Mouse (Mus musculus): ENCODE data around the gene Siah1b. TPM values are rescaled to one million over a fixed set of nuclear protein-coding genes. Genes with fewer than 3 reads are reported as not detected.

Gene Siah1b
- polyA plus RNA-seq (2012; rRNA removed): 7.5 and 7.7 TPM in 2 replicates

GRCm38 (mm10) chrX:164076040-164076775 is at the start of gene Siah1b:
TSS of gene Siah1b (minus strand) at chrX:164076493.

GRCm38 (mm10) chrX:164088582-164088981 is 12.3 kb upstream of the Siah1b start, which contains the start of gene Cltrn:
TSS of gene Cltrn (plus strand) at chrX:164088830.

GRCm38 (mm10) chrX:164027607-164028289 is 48.5 kb downstream of the Siah1b start, which contains the start of gene Car5b:
TSS of gene Car5b (minus strand) at chrX:164027997.

Other genes with a start within 250 kb of the Siah1b start
- 2.7 and 3.0 TPM in 2 replicates for gene Ap1s2, start 167.5 kb downstream of the Siah1b start, polyA plus RNA-seq (2012; rRNA removed)
- 7.9 and 8.3 TPM in 2 replicates for gene Zrsr2, start 117.8 kb downstream of the Siah1b start, polyA plus RNA-seq (2012; rRNA removed)
- gene Car5b, start 48.5 kb downstream of the Siah1b start, polyA plus RNA-seq (2012; rRNA removed): 0.27 and 0.30 TPM in 2 replicates
- 1.6 and 2.8 TPM in 2 replicates for gene Cltrn, start 12.3 kb upstream of the Siah1b start, polyA plus RNA-seq (2012; rRNA removed)
- gene Ace2, start 62.8 kb upstream of the Siah1b start, polyA plus RNA-seq (2012; rRNA removed): 0.26 and 0.54 TPM in 2 replicates
- gene Bmx, start 181.7 kb upstream of the Siah1b start, polyA plus RNA-seq (2012; rRNA removed): 0.99 and 1.1 TPM in 2 replicates
- 7.1 and 7.8 TPM in 2 replicates for gene Pir, start 192.9 kb upstream of the Siah1b start, polyA plus RNA-seq (2012; rRNA removed)